Mouse (Mus musculus): ENCODE measurements around the gene Gpr68.

Gene Gpr68

DNA sequence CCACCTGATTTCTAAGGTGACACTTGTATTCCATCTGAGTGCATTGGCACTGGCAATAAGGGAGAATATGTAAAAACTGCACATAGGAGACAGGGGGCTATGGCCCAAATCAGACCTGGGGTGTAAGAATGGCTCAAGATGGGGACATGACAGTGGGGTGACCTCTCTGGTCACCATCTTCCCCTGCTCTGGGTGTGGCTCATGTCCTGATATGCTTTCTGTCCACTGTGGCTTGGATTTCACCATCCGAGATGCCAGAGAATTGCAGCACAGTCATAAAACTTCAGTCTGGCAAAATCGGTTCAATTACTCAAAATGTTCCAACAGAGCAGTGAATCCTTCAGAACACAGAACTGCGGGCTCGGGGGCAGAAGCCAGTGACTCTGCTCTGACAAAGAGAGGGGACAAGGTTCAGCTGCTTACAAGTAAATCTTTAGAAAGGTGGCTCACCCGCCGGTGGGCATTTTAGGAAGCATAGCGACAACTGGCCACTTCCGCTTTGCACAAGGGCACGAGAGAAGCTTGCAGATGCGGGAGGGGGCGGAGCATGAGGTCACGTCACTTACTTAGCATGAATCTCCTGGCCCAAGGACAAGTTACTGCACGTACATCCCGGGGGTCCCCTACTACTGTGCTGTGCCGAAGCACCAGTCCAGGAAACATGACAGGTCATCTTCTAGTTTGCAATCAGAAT, 16.8 kb upstream of the Gpr68 start:
- DNase-seq (ENCODE audit: extremely low read depth, low read depth, low spot score), result no peak

DNA sequence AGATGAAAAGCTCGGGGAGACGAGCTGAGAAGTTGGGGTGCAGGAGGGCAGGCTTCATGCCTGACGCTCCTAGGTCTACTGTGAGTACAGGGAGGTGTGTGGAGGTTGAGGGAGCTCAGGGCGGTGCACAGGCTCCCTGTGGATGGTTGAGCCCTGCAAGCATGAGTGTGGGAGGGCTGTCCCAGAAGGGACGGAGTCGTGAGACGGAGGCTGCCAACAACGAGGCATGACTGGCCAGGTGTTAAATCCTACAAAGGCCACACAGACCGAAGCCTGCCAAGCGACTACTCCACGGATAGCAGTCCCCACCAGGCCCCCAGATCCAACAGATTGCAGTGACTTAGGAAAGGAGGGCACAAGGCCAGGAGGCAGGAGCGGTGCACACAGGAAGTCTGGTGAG, 2.7 kb upstream of the Gpr68 start:
- no peak for DNase-seq (ENCODE audit: extremely low read depth, low read depth, low spot score)

DNA sequence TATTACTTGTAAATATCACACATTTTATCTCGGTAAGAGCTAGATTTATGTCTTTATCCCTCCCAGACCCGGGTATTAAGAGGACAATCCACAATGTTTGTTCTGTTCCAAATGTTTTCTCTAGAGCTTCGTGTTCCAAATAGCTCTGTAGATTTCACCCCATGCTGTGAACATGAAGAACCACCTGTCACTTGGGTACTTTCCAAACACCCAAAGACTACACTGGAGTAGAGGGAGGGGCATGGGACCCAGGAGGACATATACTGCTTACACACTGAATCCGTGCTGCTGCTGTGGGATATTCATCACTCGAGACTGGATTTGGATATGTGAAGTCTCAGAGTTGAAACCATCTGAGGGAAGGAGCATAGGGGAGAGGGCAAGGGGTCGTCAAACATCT, 1.8 kb upstream of the Gpr68 start:
- no peak for DNase-seq (ENCODE audit: extremely low read depth, low read depth, low spot score)

DNA sequence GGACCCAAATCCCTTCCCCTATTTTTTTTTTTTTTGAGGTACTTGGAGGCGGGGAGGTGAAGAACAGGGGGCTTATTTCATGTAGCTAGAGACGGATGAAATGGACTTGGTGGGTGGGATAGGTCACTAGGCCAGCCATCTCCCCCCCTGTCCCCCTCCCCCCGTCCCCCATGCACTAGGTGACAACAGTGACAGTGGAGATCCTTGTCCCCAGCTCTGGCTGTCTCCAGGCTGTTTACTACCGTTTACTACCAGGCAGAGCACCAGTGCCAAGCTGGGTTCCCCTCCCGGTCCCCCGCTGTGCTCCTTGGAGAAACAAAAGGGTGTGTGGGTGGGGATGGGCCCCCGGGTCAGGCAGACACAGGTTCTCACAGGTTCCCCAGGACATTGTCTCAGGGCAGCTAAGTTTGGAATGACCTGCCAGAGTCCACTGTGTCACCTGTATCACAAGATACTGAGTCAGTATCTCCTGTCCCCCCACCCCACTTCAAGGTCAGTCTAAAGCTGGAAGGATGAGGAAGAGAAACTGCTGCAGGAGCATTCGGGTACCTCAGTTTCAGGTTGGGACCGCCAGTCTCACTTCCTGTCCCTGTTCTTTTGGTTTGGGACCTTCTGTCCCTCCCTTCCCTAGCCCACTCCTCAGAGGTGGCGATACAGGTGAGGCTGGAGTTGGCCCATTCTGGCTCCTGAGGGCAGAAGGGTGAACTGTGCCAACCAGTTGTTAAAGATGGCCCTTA, 468 bp upstream of the Gpr68 start:
- no peak for DNase-seq (ENCODE audit: extremely low read depth, low read depth, low spot score)

DNA sequence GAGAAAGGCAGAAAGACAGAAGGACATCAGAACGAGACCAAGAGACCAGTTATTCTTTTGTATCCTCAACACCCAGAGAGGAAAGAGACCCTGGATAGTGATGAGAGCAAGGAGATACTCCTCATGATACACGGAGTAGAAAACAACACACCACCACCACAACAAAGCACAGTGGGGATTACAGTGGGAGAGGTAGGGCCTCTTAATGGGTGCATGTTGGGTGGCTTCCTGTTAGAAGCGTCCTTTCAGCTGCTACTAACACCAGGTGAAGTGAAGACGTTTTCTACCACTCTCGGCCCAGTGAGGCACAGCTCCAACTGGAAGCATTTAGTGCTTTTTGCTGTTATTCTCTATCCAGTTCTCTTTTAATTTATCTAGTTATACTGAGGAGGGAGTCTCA, 1.1 kb downstream of the Gpr68 start:
- no peak for DNase-seq (ENCODE audit: extremely low read depth, low read depth, low spot score)

DNA sequence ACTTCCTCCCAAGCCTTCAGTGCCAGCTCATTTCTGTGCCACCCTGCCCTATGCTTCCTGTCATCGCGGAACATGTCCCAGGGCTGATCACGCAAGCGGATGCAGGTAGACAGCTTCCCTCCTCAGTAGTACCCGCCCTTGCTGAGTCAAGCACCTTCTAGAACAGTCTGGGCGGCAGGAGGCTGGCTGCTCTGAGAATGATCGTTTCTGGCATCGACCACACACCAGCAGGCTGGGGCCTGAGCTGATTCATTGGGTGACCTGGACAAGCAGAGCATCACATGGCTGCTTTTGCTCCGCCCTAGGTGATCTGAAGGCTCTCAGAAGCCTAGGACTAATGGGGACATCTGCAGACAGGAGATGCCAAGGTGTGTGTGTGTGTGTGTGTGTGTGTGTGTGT, 4.2 kb downstream of the Gpr68 start:
- DNase-seq (ENCODE audit: extremely low read depth, low read depth, low spot score), result no peak

DNA sequence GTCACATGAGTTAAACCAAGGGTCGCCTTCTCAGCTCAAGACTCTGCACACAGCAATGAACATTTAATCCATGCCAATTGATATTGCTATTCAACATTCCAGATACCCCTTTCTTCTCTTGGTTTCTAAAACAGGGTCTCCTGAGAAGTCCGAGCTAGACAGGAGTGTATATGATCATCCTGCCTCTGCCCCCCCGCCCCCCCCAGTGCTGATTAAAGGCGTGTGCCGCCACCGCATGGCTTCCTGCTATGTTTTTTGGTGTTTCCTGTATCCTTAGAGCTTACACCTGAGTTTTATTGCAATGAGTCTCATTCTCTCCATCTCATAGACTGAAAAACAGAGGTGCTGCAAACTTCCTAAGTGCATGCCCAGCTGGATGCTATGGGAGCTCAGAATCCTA, 6.6 kb downstream of the Gpr68 start:
- DNase-seq (ENCODE audit: extremely low read depth, low read depth, low spot score), result no peak

DNA sequence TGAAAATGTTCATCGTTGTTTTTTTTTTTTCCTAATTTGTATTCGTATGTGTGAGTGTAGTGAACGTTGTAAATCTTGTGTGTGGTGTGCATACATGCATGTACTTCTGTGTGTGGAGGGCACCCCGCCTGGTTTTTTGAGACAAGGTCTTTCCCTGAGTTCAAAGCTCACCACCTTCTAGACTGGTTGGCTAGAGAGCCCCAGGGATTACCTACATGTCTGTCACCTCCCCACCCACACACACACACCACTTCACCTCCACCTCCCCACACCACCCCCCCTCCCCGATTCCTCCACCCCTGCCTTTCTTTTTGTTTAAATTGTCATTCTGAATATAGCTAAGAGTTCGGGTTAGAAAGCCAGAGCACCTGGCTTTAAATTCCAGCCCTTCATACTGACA, 7.1 kb downstream of the Gpr68 start:
- no peak for DNase-seq (ENCODE audit: extremely low read depth, low read depth, low spot score)

DNA sequence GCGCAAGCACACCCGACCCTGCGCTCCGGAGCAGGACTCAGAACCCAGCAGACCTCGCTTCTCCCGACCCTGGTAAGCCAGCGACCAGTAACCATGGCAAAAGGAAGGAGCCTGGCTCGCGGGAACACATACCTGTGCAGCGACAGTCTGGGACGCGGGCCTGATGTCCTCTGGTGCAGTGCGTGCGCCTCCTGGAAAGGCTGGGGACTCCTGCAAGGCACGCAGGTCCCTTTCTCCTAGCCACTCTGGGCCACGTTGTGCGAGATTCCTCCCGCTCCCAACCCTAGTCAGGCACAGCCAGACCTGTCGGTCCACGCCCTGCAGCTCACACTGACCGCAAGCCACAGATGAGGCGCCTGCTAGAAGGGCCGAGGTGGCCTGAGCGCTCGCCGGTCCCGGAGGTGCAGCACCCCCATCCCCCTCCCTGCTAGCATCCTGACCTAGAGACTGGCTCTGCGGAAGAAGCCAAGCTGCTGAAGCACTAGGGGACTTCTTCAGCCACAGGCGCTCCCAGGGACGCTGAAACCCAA, 8.8 kb downstream of the Gpr68 start:
- no peak for DNase-seq (ENCODE audit: extremely low read depth, low read depth, low spot score)

DNA sequence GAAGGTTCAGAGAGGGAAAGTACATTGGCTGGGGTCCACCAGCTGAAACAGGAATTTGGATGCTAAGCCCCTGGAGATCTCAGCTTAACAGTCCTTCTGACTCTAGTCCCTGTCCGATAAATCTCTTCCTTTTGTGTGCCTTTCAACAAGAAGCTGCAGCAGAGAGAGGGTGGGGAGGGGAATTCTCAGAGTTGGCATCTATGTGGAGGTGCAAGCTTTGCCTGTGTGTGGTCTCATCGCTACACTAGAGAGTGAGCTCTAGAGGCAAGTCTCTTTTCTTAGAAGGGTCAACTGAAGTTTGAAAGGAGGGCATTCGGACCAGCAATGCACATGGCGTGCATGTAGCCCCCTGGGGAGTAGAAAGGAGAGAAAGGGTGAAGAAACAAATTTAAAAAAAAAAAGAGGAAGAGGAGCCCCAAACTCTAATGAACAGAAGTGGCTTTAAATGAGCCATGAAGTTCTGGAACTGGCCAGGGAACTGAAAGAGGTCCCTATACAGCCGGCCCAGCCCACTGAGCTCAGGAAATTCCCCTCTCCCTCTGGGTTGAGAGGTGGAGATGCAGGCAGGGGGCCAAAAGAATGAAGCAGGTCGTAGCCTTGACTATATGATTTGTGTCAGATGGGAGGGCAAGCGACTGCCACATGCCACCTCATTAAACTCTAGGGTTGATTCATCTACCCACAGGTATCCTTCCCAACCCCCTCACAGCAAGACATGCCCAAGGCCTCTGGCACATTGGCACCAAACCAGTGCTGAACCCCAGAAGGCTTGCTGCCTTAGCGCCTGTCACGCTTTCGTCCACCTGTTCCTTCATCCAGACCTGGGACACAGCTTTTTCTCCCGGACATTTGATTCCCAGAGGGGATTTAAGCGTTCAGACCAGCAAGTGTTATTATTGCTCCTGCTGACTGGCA, 10.0 kb downstream of the Gpr68 start:
- no peak for DNase-seq (ENCODE audit: extremely low read depth, low read depth, low spot score)

DNA sequence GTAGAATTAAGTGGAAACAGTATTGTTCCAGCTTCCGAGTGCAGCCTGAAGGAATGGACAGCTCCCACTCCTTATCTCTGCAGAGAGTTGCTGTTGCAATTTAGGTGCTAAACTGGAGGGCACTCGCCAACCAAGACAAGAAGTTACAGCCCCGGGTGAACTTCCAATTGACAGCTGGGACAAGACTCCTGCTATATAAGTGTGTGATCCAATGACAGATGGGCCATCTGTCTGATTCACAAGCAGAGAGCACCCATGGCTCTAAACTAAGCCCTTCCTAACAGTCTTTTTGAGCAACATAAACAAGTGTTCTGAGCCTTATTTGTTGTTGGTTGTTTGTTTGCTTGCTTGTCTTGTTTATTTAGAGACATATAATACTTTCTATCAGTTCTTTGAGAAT, 11.3 kb downstream of the Gpr68 start:
- no peak for DNase-seq (ENCODE audit: extremely low read depth, low read depth, low spot score)

DNA sequence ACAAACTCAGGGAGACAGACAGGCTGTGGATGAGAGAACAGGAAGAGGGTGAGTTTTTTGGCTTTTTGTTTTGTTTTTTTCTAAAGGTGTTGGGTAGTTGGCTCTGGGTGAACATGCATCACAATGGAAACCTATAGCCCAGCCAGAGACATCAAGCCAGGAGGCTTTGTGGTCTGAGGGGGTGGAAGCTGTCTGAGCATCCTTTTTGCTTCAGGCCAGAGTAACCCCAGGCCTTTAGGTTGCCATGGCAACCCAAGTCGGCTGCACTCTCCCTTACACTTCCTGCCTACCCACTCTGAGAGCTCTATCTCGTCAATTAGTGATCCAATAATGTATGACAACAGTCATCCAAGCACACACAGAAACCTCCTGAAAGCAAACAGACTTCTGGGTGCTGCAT, 12.5 kb downstream of the Gpr68 start:
- no peak for DNase-seq (ENCODE audit: extremely low read depth, low read depth, low spot score)

DNA sequence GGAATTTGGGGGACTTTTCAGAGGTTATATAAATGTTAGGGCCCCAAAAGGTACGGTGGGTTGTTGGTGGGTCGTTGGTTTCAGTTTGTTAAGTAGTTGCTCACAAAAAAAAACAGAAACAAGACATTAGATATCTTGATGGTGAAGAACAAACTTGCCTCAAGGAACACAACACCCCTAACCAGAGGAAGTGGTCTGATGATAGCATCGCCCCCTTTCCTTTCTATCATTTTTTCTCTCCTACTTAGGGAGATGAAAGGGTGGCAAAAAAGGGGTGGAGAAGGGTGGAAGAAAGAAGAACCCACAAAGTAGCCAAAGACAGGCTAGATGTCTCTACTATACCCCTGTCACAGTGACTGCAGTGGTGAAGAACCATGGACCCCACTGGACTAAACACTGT, 17.4 kb downstream of the Gpr68 start:
- no peak for DNase-seq (ENCODE audit: extremely low read depth, low read depth, low spot score)

DNA sequence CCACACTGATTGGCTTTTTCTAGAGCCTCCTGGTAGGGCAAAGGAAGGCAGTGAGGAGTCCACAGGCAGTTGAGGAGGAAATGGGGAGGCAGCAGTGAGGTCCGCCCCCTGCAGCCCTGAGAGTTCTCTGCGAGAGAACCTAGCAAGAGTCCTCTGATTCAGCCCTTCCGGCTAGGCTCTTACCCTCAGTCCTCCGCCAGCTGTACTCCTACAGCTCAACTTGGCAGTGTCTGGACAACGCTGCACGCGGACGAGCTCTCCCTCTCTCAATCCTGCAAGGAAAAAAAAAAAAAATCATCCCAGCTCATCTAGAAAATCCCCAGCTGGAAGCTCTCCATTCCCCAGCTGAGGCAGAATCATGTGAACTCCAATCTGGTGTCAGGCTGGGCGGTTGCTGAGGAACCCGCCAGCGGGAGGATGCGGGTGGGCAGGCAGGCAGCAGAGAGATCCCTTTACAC, 20.2 kb downstream of the Gpr68 start:
- DNase-seq (ENCODE audit: extremely low read depth, low read depth, low spot score), result no peak

DNA sequence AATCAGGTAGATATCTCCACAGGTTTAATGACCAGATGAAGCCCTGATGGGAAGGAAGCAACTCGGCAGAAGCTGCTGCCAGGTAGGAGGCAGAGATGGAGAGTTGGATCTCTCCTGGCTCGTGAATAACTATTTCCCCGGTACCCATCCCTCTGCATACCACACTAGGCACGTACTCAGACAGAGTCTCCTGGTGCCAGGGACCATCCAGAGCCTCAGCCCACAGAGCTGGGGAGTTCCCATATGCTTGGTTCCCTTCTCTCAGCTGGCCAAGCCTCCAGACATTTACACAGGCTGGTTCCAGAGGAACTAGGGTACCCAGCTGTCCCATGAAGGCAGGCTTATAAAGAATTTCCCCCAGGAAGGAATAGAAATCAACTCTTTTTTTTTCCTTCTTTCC, 21.1 kb downstream of the Gpr68 start:
- no peak for DNase-seq (ENCODE audit: extremely low read depth, low read depth, low spot score)

DNA sequence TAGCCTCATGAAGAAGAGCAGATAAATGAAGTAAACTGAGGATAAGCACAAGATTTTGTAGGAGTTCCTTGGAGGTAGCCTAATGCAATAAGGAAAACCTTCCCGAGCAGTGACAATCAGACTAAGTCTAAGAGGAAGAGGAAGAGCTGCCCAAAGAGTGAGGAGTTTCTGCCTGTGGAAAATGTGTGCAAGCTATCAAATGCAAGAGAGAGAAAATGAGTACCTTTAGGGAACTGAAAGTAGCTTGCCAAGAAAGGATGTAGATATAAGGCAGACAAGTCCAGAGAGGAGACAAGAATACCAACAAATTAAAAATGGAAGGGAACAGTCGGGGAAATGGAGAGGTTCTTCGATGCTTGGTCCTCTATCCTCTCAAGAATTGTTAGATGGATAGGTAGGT, 22.4 kb downstream of the Gpr68 start:
- no peak for DNase-seq (ENCODE audit: extremely low read depth, low read depth, low spot score)

DNA sequence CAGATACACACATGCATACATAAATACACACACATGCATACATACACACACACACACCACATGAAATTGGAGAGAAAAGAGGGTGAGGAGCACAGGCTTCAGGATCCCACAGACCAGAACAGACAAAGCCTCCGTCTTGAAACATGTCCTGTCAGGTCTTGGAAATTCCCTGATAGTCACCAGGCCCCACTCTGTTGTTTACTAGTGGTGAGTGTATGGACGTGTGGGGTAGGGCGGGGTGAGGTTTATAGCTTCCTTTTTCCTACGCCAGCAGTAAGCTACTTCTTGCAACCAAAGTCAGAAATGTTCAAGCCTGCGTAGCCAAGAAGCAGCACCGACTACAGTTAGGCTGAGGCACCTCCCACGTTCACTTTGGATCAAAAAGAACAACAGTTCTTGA, 24.8 kb downstream of the Gpr68 start:
- DNase-seq (ENCODE audit: extremely low read depth, low read depth, low spot score), result no peak

DNA sequence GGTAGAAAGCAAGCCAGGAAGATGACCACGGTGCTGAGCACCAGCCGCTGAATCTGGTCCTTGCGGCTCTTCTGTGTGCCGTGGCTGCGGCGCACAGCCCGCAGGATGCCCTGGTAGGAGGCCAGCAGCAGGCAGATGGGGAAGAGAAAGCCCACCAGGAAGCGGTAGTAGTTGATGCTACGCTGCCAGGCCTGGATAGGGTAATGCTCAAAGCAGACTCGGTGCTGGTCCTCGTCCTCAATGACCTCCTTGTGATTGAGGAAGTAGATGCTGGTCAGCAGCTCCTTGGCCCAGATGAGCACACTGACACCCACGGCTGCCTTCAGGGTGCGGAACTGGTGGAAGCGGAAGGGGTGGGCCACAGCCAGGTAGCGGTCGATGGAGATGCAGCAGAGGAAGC, 29.4 kb downstream of the Gpr68 start:
- DNase-seq (ENCODE audit: extremely low read depth, low read depth, low spot score), result no peak

DNA sequence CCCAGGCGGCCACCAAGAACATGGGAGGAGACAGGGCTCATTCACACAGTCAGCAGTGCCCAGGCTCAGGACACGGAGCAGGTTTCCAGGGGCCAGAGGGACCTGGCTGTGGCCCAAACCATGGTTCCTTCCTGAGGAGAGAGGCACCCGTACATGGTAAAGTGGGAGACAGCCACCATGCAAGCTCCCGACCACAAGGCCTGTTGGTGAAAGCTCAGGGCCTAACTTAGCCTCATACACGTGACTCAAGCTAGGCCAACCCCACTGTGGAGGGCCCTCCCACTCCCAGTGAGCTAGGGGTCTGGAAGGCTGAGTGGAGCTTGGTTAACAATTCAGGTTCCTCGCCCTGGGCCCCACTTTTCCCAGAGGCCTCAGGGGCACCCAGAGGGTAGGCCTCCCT, 30.1 kb downstream of the Gpr68 start:
- no peak for DNase-seq (ENCODE audit: extremely low read depth, low read depth, low spot score)

DNA sequence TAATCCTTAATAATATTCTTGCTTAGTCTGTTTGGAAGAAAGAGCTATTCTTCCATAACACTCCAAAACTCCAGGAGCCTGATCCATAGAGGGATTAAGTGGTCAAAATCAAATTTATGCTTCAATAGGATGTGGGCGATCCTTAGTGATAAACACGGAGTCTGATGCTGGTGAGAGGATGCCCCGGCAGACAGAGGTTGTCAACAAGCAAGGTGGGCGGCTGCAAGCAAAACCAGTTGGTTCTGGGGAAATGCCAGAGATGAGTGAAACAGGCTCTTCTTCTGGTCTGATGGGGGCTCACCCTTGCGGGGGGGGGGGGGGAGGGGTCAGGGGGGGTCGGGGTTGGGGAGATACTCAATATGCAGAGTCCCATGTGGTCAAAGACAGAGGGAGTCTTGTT, 32.0 kb downstream of the Gpr68 start:
- no peak for DNase-seq (ENCODE audit: extremely low read depth, low read depth, low spot score)

DNA sequence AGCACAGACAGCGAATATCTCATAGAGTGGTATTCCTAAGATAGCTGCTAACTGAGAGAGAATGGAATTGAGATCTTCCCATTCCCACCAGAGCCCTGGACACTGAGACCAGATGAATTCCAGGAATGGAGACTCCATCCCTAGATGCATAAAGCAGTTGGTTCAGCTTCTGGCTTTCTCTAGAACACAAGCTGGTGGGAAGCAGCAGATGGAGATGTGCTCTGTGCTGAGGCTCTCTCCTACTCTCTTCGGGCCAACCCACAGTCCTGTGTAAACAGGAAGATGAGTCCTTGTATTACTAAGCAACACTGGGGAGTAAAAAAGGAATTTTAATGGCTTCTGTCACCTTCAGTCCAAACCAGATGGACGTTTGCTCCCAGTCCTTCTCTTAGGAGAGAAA, 32.4 kb downstream of the Gpr68 start:
- DNase-seq (ENCODE audit: extremely low read depth, low read depth, low spot score), result no peak

DNA sequence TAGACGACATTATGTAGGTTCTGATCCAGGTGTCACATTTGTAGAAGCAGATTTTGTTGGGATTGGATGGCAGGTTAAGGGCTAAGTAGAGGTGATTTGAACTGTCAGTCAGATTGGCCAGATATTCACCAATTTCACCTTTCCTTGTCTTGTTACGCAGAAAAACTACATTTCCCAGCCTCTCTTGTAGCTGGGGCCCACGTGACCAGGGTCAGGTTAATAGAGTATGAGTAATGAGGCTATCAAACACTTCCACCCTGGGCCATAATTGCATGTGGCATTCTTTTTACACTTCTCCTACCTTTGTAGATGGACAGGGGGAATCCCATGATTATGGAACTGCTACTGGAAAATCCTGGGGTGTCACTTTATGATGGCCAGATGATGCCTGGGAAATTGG, 34.4 kb downstream of the Gpr68 start:
- DNase-seq (ENCODE audit: extremely low read depth, low read depth, low spot score), result no peak

Measured in fat pad, adult 2 months (tissue).